Mouse (Mus musculus) stomach, postnatal 0 days (tissue): ENCODE results near the gene Mvb12b. TPM values are rescaled to one million over a fixed set of nuclear protein-coding genes. Genes with fewer than 3 reads are reported as not detected.

Experiments used
- ATAC-seq: fragments of 200-750 bp; cut with Nextera tagmentation; 2 replicates; pipeline ENCODE4 v1.8.0; 2017; ENCODE audit not compliant: low FRiP score, low TSS enrichment
- DNase-seq: peaks from one replicate; pipeline ENCODE4 v3.0.0-alpha.2; 2016; ENCODE audit warnings: low spot score
- H3K27ac ChIP-seq: fragments of 300-500 bp; sonication (generic); replicated peaks from 2 replicates; pipeline ENCODE4 v1.5.1; 2014; ENCODE audit warnings: mild to moderate bottlenecking, control low read depth
- H3K27me3 ChIP-seq: fragments of 300-500 bp; sonication (generic); 2 replicates; pipeline ENCODE4 v1.6.1; 2014; ENCODE audit warnings: low read length; ENCODE audit not compliant: control insufficient read depth, insufficient read depth
- H3K36me3 ChIP-seq: fragments of 300-500 bp; sonication (generic); 2 replicates; pipeline ENCODE4 v1.6.1; 2014; ENCODE audit warnings: low read length, mixed read lengths; ENCODE audit not compliant: control insufficient read depth, insufficient read depth
- H3K4me1 ChIP-seq: fragments of 300-500 bp; sonication (generic); replicated peaks from 2 replicates; pipeline ENCODE4 v1.6.1; 2014; ENCODE audit warnings: antibody characterized with exemption; ENCODE audit not compliant: control insufficient read depth, insufficient read depth
- H3K4me2 ChIP-seq: fragments of 300-500 bp; sonication (generic); replicated peaks from 2 replicates; pipeline ENCODE4 v1.6.1; 2014; ENCODE audit warnings: low read depth, mild to moderate bottlenecking, control low read depth, moderate library complexity
- H3K4me3 ChIP-seq: fragments of 300-500 bp; sonication (generic); 2 replicates; pipeline ENCODE4 v1.5.1; 2014; ENCODE audit warnings: low read depth, low read length, control low read depth
- H3K9ac ChIP-seq: fragments of 300-500 bp; sonication (generic); 2 replicates; pipeline ENCODE4 v1.6.1; 2014; ENCODE audit warnings: mild to moderate bottlenecking, low read length, control low read depth, mixed read lengths
- H3K9me3 ChIP-seq: fragments of 300-500 bp; sonication (generic); 2 replicates; pipeline ENCODE4 v1.6.1; 2016; ENCODE audit warnings: low read length; ENCODE audit not compliant: control insufficient read depth
- CTCF ChIP-seq: IDR thresholded peaks from 2 replicates; pipeline ENCODE4 v1.5.1; 2016; ENCODE audit warnings: antibody characterized with exemption, low read depth, mild to moderate bottlenecking, moderate library complexity
- EP300 ChIP-seq: optimal IDR thresholded peaks from 2 replicates; pipeline ENCODE3; 2016; ENCODE audit warnings: antibody characterized with exemption
- WGBS: fragments of 180-500 bp; shearing (Covaris S2); extraction: QIAGEN DNeasy Blood & Tissue Kit; methylation state at CpG from one replicate; pipeline ENCODE4 v1.1.7; 2014; 5-methylcytosine and 5-hydroxymethylcytosine counted together
- polyA plus RNA-seq: library from polyadenylated mRNA; unstranded; fragments of >200 nt; fragmentation: Nextera tagmentation; extraction: Ambion mirVana; gene quantifications from 2 replicates; pipeline ENCODE4 v1.2.1, GENCODE M21; 2015

Mvb12b gene
- polyA plus RNA-seq = 10.2 and 11.3 TPM in 2 replicates

DNA sequence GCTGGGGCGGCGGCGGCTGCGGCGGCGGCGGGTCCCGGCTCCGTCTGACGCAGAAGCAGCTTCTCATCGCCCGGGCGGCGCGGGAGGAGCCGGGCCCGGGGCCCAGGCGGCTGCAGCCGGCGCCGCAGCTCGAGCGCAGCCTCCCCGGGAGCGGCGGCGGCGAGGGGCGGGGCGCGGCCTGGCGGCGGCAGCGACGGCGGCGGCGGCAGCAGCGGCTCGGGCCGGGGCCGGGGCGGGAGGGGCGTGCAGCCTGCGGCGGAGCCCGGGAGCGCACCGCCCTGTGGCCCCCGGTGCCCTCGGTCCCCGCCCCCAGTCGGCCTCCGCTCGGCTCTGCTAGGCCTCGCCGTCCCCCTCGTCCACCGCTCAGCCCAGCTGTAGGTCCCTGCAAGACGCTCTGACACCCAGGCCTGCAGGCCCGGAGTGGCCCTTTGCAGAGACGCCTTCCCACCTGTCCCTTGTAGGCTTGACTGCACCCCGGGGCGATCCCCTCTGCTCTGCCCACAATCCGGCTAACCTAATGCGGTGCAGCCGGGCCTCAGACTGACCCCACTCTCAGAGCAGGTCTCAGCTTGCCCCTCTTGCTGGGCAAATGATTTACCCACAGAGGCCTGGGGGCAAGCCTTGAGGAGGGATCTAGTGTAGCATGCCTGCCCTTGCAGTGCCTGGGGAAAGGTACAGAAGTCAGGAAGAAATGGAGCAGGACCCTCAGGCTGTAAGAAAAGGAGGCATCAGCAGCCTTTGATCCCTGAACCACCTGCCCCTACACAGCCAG lies at the start of gene Mvb12b:
TSS of gene Mvb12b (minus strand) at position 619 of the 772 bp plus-strand sequence.
- under 1% methylated on average over 27 of the region's 67 CpGs for WGBS
- no peak for TF ChIP-seq EP300
- TF ChIP-seq CTCF = no peak
- no peaks in the 10 kb centered on the region for H3K4me1 ChIP-seq
- DNase-seq (peak; percentile 63), ATAC-seq (peak; percentile 77)
- no peaks in the 10 kb centered on the region for H3K36me3 ChIP-seq
- H3K27me3 ChIP-seq = no peaks in the 10 kb centered on the region
- H3K4me2 ChIP-seq = peak within 1 kb of the TSS; percentile 87
- peak within 1 kb of the TSS; percentile 68 for H3K4me3 ChIP-seq
- peak within 1 kb of the TSS; percentile 92 for H3K9ac ChIP-seq
- peak within 1 kb of the TSS; percentile 88 for H3K27ac ChIP-seq
- H3K9me3 ChIP-seq = no peaks in the 10 kb centered on the region

DNA sequence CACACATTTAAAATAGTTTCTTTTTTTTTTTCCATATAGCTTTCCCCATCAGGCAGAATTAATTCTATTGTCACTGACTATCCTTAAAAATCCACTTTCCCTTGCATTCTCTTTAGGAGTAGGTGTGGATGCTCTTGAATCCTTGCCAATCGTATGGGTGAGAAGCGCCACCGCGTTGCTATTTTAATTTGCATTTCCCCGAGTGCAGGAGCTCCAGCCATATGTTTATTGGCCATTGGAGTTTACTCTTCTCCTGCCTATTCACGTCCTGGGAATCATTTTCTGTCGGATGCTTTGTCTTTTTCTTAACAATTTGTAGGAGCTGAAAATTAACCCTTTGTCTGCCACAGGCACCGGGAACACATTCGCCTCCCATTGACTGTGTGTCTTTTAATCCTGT lies 48.0 kb upstream of the Mvb12b start:
- H3K4me1 ChIP-seq = no peaks in the 10 kb centered on the region
- no peak for TF ChIP-seq CTCF
- no peak for TF ChIP-seq EP300
- no peaks in the 10 kb centered on the region for H3K9me3 ChIP-seq
- H3K36me3 ChIP-seq = no peaks in the 10 kb centered on the region
- H3K27me3 ChIP-seq = no peaks in the 10 kb centered on the region
- no peak overlapping the region for H3K27ac ChIP-seq
- no peak overlapping the region for H3K9ac ChIP-seq
- DNase-seq (no peak), ATAC-seq (no peak)
- no peak overlapping the region for H3K4me3 ChIP-seq
- no peak overlapping the region for H3K4me2 ChIP-seq
- WGBS = 25% methylated on average over 9 of the region's 9 CpGs

DNA sequence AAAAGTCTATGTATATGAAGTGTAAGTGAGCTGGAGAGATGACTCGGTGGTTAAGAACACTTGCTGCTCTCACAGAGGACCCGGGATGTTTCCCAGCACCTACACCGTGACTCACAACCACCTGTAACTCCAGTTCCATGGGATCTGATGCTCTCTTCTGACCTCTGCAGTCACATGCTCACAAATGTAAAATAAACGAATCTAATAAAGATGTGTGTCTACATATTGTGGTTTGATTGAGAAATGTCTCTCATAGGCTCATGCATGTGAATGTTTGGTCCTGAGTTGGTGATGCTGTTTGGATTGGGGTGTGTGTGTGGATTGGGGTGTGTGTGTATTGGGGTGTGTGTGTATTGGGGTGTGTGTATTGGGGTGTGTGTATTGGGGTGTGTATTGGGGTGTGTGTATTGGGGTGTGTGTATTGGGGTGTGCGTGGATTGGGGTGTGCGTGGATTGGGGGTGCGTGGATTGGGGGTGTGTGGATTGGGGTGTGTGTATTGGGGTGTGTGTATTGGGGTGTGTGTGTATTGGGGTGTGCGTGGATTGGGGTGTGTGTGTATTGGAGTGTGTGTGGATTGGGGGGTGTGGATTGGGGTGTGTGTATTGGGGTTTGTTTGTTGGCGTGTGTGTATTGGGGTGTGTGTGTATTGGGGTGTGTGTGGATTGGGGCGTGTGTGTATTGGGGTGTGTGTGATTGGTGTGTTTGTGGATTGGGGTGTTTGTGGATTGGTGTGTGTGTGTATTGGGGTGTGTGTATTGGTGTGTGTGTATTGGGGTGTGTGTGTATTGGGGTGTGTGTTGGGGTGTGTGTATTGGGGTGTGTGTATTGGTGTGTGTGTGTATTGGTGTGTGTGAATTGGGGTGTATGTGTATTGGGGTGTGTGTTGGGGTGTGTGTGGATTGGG lies 46.1 kb upstream of the Mvb12b start:
- Histone ChIP-seq H3K9ac (no peak overlapping the region), H3K4me2 (no peak overlapping the region), H3K27me3 (no peaks in the 10 kb centered on the region), H3K27ac (no peak overlapping the region), H3K4me3 (no peak overlapping the region), H3K4me1 (no peaks in the 10 kb centered on the region), H3K36me3 (no peaks in the 10 kb centered on the region), H3K9me3 (no peaks in the 10 kb centered on the region)
- WGBS = 62% methylated on average over 10 of the region's 10 CpGs
- no peak for TF ChIP-seq CTCF
- no peak for TF ChIP-seq EP300
- DNase-seq (no peak), ATAC-seq (peak; percentile 75)

DNA sequence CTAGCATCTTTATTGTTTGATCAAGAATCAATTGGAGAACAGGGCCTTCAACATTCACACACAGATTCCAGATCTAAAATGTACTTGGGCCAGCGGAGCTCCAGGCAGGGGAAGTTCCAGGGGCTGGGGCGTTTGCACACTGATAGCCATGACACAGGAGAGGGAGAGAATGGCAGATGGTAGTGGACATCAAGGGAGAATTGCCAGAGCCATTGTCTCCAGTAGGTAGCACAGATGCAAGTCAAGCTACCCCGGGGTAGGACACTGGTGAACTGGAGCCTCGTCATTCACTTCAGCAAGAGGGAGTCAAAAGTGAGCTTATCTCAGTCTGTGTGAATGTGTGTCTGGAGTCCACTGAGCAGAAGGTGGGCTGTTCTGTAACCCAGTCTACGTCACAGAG lies 43.4 kb upstream of the Mvb12b start:
- no peaks in the 10 kb centered on the region for H3K4me1 ChIP-seq
- 73% methylated on average over 5 of the region's 5 CpGs for WGBS
- no peak overlapping the region for H3K4me2 ChIP-seq
- TF ChIP-seq EP300 (no peak), CTCF (no peak)
- H3K27me3 ChIP-seq = no peaks in the 10 kb centered on the region
- DNase-seq = no peak
- ATAC-seq = no peak
- H3K36me3 ChIP-seq = no peaks in the 10 kb centered on the region
- no peak overlapping the region for H3K9ac ChIP-seq
- no peaks in the 10 kb centered on the region for H3K9me3 ChIP-seq
- no peak overlapping the region for H3K4me3 ChIP-seq
- no peak overlapping the region for H3K27ac ChIP-seq

DNA sequence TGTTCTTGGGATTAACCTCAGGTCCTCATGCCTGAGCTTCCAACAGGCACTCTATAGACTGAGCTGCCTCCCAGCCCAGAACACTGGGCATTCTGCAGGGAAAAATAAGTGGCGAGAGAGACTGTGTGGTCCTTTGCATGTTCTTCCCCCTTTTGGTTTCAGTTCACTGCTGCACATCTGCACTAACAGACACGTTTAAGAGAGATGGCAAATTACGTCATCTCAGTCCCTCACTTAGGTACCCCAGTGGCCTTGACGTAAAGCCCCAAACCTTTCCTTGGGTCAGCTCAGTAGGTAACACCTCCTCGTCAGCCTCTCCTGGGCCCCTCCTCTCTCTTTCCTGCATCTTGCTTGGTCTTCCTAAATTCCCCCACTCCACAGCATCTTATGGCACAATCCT lies 37.5 kb upstream of the Mvb12b start:
- Histone ChIP-seq H3K4me1 (no peaks in the 10 kb centered on the region), H3K4me3 (no peak overlapping the region), H3K27ac (no peak overlapping the region), H3K27me3 (no peaks in the 10 kb centered on the region; the same call in 1 of the 2 replicates), H3K36me3 (no peaks in the 10 kb centered on the region), H3K9ac (no peak overlapping the region), H3K9me3 (no peaks in the 10 kb centered on the region), H3K4me2 (no peak overlapping the region)
- TF ChIP-seq EP300 (no peak), CTCF (no peak)
- 77% methylated on average over 5 of the region's 5 CpGs for WGBS
- ATAC-seq (no peak), DNase-seq (no peak)

DNA sequence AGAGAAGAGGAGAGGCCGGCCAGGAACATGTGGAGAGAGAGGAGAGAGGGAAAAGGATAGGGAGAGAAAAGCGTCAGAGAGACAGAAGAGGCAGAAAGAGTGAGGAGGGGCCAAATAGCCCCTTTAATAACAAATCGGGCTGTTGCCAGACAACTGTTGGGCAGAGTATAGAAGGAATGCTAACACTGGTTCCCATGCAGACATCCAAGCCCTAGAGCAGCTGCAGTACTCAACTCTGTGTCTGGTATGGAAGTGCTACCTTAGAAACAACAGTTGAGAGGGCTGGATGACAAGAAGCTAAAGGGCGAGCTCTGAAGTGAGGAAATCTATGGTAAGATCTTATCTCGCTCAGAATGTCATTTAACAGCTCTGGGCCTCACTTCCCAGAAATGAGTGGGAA lies 35.7 kb upstream of the Mvb12b start:
- Histone ChIP-seq H3K9me3 (no peaks in the 10 kb centered on the region), H3K27me3 (no peaks in the 10 kb centered on the region; the same call in 1 of the 2 replicates), H3K9ac (no peak overlapping the region), H3K4me1 (no peaks in the 10 kb centered on the region), H3K27ac (no peak overlapping the region), H3K36me3 (no peaks in the 10 kb centered on the region), H3K4me2 (no peak overlapping the region), H3K4me3 (no peak overlapping the region)
- WGBS = 45% methylated on average over 5 of the region's 5 CpGs
- no peak for ATAC-seq
- DNase-seq = no peak
- TF ChIP-seq EP300 (no peak), CTCF (no peak)
